Mouse (Mus musculus) cortical plate, adult 2 months (tissue): ENCODE measurements around the gene Smtnl2.

Experiments used
- CTCF ChIP-seq: fragments of 200-500 bp; IDR thresholded peaks from 2 replicates; pipeline ENCODE4 v1.5.1; 2011; ENCODE audit warnings: mild to moderate bottlenecking, control low read depth, low read length; ENCODE audit not compliant: insufficient read depth; ENCODE audit errors: extremely low read depth
- POLR2A ChIP-seq: fragments of 200-500 bp; IDR thresholded peaks from 2 replicates; pipeline ENCODE4 v1.6.1; 2011; ENCODE audit warnings: mild to moderate bottlenecking, low read length, control low read depth; ENCODE audit not compliant: insufficient read depth; ENCODE audit errors: extremely low read depth

DNA sequence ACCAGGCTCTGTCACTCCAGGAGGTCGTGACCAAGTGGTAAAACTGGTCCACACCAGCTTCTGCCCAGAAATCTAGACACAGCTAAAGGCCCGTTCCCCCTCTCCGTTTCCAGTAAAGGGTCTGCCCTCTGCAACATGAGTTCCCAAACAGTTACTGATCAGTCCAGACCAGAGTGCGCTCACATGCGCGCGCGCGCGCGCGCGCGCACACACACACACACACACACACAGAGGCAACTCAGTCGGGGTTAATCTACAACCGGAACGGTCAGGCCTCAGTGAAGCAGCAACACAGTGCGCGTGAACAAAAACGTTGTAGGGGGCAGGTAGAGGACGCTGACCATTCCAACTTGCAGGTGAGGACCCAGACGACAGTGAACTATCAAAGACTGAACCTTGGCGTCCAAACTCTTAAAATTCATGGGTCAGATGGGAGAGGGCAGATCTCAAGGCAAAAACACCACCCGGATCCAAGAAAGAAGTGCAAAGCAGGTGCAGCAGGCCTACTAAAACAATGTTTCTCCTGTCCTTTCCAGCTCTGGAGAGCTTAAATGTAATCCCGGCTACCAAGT lies 906 bp downstream of the Smtnl2 start:
- TF ChIP-seq CTCF, result 0 out of 2 replicates have a peak, but pooled peaks have one; percentile 26
- no peak for TF ChIP-seq POLR2A
